Mouse (Mus musculus): ENCODE data around the gene Ncor2. TPM values are rescaled to one million over a fixed set of nuclear protein-coding genes. Genes with fewer than 3 reads are reported as not detected.

Gene Ncor2
- total RNA-seq, 2 experiments from 2014 or later, result 171 to 187 TPM

DNA sequence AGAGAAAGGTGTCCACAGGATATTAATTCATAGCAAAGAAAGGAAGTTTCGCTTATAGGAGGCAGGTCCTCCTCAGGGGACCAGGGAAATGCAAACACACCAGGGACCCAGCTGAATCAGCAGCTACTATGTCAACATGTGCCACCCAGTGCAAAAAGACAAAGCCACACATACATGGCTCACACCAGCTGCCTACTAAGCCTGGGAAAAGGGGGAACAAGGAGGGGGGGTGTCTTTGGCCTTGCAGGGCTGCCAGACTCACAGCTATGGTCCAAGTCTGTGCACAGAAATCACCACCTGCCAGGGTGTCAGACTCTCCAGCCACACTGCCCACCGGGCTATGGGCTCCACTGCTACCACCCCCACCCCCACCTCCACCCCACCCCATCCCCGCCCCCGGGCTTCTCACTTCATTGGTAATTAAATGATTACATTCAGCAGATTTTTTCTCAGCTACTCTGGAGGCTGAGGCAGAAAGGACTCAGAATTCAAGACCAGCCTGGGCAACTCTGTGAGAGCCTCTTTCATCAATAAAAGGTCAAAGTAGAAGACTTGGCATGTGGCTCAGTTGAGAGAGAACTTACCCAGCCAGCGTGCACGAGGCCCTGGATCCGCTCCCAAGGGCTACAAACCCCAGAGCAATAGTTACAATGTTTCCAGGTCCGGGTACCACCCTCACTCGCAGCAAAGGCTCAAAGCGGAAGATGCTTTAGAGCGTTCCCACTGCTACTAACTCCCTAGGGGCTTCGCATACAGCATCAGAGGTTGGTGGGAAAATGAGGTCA, 6.0 kb downstream of the Ncor2 start:
- peak in 1 of 2 experiments; percentile 50 for DNase-seq (ENCODE audit: low spot score in 2 of 2)

DNA sequence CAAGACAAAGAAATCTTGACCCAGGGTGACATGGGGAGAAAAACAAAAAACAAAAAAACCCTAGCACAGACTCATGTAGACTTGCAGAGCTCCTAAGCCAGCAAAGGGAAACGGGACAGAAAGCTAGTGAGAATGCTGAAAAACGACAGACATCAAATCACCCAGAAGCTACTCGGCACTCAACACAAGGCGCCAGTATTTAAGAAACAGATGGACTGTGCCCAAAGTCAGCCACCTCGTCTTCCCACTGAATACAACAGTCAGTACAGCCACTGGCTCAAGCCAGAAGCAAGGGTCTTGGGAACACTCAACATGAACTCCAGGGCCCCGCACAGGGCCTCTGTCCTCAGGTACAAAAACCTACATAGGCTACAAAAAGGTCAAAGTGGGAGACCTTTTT, 7.8 kb downstream of the Ncor2 start:
- peak in 1 of 2 experiments; percentile 22 for DNase-seq (ENCODE audit: low spot score in 2 of 2)

DNA sequence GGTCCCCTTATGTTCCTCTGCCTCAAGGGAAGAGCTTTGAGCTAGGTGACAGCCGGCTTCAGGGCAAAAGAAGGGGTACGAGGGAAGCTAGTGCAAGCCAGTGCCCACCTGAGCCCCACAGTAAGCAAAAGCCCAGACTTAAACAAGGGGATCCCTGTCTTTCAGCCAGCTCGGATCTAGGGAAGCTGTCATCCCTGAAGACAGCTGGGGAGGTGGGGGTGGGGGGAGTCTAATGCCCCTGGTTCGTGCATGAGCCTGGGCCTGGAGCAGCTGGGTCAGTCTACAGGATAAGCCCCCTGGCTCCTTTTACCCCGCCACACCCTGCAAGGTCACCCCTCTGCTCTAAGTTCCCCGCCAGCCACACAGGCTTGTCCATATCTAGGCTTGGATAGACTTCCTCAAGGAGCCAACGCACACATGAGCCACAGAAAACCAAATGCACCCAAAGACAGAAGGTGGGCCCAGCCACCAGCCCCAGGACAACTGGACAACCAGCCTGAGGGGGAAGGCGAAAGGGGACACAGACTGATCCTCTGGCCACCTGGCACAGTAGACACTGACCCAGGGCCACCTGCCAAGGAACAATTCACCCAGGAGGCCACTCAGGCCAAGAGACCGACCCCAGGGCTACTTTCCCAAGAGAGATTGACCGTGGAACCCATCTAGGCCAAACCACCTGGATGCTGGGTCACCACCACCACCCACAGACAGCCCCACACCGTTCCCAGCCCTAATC, 8.7 kb downstream of the Ncor2 start:
- DNase-seq (ENCODE audit: low spot score in 2 of 2), result no peak

DNA sequence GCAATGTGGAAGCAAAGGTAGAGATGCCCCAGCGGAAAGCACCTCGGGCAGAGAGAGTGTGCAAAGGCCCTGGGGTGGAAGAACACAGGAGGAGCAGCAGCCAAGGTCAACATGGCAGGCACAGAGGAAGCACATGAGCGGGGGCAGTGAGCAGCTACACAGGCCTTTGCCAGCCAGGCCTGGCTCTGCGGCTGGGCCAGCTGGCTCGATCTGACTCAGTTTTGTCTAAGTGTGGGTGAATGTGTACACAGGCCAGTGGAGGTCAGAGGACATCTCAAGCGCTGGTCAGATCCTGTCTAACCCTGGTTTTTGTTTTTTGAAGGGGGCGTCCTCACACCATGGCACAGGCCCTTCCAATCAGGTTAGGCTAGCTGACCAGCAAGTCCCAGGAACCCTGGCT, 10.9 kb downstream of the Ncor2 start:
- DNase-seq (ENCODE audit: low spot score in 2 of 2), result no peak

DNA sequence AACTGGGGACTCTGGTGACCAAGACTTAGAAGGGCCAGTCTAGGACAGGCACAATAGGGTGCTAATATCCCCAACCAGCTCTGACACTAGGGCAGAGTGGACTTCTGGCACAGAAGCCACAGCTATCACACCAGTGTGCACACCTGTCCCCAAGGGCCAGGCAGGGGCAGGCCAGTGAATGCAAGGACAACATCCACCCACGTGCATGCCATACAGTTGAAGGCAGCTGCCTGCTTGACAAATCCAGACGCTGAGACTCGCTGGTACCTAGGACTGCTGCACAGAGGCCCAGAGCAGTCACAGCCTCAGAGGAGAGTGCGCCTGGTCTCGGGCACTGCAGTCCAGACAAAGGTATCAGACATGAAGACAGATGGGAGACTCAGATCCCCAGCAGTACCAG, 11.5 kb downstream of the Ncor2 start:
- no peak for DNase-seq (ENCODE audit: low spot score in 2 of 2)

DNA sequence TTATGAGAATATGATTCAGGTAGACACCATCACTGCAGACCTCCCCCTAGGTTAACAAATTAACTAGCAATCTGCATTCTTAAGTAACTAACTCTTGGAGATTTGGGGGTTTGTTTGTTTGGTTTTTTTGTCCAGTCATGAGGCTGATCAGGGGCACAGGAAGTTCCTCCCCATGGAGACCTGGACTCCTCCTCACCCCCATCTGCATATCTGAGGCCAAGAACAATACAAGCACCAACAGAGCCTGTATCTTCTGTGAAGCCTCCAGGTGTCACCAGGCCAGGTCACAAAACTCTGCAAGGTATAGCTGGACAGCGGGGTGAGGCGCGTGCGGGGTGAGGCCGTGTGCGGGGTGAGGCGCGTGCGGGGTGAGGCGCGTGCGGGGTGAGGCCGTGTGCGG, 13.0 kb downstream of the Ncor2 start:
- DNase-seq (ENCODE audit: low spot score in 2 of 2), result no peak

DNA sequence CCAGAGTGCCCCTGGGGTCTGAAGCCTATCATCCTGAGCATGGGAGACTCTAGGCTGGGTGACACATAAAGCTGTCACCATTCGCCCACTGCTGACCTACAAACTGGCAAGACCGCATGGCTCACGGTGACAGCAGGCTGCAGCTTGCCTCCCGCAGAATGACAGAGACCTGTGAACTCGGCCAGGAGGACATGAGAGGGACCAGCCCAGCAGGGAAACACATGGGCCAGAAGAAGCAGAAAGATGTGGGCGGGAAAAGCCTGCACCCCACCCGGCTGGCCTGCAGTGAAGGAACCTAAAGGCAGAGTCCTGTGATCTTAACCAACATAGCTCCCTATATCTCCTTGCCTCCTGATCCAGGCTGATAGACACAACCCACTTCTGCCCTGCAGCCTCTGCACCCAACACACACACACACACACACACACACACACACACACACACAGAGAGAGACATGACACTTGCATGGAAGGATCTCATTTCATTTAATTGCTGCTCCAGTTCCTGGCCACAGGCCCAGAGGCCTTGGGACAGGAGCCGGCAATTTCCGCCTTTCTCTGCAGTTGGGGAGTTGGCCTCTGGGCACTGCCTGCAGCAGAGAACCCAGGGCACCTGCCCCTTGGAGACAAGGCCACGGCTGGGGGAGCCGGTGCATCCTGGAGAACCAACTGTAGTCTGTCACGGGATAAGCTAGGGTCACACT, 14.4 kb downstream of the Ncor2 start:
- peak; percentile 43 to 55 for DNase-seq (ENCODE audit: low spot score in 2 of 2)

DNA sequence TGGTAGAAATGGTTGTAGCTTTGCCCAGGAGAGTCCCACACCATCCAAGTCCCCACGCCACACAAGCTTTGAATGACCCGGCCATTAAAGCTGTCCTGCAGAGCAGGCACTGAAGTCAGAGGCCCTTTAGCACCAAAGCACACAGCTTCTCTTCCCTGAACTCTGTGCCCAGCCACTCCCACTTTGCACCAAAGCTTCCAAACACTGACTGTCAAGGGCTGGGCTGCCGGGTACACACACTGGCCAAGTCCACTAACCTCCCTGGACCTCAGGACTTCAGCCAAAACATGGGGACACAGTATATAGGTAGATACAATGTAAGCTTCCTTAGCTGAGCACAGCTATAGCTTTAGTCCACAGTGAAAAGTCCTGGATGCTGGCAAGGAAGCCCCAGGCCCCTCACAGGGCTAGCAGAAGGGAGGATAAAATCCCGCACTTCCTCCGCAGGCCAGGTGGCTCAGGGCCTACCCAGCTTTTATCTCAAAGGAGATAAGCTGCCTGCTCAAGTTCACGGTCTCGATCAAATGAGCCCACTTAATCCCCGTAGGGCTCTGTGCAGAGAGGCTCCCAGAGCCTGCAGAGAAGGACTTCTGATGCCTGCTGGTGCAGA, 15.5 kb downstream of the Ncor2 start:
- DNase-seq (ENCODE audit: low spot score in 2 of 2), result no peak

DNA sequence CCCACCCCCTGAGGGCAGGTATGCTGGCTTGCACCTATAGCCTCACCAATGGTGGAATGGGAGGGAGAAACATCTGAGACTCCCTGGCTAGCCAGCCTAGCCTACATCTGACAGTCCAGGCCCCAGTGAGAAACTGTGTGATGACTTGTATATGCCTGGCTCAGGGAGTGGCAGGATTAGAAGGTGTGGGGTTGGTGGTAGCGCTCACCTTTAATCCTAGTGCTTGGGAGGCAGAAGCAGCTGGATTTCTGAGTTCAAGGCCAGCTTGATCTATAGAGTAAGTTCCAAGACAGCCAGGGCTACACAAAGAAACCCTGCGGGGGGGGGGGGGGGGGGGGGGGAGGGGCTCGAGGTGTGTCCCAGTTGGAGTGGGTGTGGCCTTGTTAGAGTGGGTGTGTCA, 16.6 kb downstream of the Ncor2 start:
- no peak for DNase-seq (ENCODE audit: low spot score in 2 of 2)

DNA sequence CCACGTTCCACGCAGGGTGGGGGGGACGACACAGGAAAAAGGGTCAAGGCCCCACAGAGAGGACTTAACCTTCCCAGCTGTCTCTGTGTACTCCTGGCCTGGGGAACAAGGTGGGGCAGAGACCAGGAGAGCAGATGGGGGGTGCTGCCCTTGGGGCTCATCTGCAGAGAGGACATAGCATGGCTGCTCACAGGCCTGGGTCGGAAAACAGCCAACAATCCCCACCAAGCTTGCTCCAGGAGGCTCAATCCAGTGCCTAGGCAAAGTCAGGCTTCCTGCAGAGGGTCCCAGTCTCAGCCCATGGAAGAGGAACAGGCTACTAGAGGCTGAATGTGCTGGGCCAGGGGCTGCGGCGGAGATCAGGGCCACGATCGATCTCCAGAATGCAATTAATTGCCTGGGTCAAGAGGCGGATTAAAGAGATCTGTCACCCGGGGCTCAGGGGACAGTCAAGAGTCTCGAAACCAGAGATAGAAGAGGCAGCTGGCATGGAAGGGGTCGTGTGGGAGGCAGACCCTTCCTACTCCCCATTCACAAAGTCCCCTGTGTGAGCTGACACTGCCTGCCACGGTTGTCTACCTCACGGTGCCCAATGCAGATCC, 19.1 kb downstream of the Ncor2 start:
- no peak for DNase-seq (ENCODE audit: low spot score in 2 of 2)

DNA sequence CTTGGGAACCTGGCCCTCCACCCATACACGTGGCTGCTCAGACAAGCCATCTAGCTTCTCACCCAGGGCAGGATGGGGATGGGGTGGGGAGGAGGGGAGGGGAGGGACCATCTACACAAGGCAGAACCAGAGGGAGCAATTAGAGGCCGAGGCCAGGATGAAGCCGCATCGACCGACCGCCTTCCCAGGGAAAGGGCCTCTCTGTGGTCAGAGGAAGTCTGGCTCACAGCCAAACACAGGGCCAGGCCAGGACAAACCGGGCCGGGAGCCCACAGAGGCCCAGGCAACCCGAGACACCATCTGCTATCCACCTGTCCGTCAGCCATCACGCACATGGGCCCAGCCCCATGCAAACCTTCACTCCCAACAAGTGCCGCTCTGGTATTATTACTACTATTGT, 19.7 kb downstream of the Ncor2 start:
- DNase-seq (ENCODE audit: low spot score in 2 of 2), result peak; percentile 77 to 84

DNA sequence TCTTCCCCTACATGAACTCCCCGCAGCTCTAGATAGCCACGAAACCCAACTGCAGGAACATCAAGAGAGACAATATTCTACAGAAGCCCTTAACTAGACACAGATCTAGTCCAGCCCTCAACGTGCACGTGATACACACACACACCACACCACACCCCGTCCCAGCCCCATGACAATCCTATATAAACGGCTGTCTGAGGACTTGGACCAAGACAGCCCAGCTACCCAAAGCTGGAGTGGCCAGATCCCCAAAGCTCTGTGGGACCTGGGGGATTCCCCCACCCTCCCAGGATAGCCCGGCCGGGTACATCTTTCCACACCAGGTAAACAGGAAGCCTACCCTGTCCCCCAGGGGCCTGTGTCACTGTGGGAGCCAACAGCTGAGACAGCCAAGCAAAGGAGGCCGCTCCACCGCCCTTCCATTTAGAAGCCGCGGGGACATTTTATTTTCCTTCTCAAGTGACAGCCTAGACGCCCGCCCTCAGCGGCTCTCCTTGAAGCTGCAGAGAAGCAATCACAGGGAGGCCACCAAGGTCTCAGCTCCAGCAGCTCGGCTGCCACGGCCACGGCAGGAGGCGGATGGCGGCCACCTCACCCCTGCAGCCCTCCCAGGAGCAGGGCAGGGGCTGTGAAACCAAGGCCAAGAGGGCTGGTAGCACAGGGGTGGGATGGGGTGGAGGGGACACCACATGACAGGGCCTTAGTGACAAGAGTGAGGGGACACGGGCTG, 20.6 kb downstream of the Ncor2 start:
- peak in 1 of 2 experiments; percentile 44 for DNase-seq (ENCODE audit: low spot score in 2 of 2)

DNA sequence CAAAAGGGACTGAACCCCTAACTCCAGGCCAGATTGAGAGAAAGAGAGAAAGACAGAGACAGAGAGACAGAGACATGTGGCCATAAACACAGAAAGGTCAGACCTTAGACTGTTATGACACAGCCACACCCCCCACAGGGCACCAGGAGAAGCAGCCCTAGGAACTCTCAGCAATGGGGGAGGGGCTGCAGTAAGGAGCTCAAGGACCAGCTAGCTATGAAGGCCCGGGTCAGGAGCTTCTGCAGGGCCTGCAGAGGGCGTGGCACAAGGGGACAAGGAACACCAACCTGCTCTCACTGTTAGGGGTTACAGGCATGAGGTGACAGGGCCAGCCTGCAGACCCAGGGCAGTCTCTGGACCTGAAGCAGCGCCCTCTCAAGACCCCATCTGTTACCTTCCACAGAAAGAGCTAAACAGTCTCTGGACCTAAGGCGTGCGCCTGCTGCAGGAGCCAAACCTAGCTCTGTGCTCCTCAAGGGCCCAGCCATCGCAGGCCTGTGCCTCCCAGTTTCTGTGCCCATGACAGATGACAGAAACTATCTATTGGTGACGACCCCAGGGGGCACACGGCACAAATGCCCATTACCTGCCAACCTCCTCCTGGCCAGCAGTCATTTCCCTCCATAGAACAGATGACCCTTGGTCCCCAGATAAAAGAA, 21.5 kb downstream of the Ncor2 start:
- DNase-seq (ENCODE audit: low spot score in 2 of 2), result no peak

DNA sequence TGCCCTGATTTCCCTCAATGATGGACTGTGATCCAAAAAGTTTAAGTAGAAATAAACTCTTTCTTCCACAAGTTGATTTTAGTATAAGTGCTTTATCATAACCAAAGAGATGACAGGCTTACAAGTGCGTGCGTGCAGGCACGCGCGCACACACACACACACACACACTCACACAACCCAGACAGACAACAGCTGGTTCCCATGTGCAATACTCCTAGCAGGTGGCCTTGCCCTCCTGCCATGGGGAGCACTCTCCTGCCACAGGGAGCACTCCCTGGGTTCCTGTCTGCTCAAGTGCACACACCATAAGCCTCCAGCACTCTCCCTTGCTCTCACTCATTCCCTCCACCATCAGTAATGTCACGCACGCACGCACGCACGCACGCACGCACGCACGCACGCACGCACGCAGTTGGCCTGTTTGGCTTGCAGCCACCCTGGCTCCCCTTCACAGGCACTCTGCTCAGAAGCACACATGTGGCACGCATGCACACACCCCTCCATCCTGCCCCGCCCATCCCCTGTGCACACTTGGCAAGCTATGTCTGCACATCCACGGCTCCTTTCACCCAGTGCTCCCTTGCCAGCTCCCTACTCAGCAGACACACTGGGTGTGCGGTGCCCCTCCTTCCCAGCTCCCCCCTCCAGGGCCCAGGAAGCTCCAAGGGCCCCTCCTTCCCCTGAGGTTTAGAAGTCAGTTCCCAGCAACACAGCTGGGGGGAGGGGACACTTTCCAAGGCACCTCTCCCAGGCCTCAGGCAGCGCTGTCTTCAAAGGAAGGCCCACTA, 22.4 kb downstream of the Ncor2 start:
- DNase-seq (ENCODE audit: low spot score in 2 of 2), result no peak

DNA sequence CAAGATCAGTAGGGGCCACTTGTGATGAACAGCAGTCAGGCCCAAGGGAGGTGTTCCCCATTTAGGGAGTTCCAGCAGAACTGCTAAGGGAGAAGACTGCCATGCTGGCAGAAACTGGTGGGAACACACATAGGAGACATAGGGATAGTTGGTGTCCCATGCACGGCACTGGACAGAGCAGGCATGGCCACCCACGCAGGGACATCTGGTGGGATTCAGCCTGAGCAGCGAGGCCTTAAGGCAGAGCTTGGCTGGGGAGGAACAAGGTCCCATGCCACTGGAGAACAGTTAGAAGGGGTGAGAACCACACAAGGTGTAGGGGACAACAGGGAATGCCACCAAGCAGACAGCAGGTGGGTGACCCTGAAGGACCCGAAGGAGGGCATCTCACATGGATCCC, 23.6 kb downstream of the Ncor2 start:
- no peak for DNase-seq (ENCODE audit: low spot score in 2 of 2)

DNA sequence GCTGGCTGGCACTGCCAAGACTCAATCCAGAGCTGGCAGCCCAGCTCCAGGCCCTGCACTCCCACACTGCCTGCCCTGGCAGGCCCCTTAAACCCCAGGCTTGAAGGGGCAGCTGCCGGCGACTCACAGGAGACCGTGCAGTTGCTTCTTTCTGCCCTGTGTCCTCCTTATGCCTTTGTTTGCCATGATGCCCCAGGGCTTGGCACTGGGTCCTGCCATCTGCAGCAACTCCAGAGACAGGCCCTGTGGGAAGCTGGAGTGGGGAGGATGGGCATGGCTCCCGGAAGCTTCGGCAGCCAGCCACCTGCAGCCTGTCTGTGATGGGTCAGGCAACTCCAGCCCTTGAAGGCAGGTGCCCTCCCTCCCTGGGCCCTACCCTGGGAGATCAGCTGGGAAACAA, 24.0 kb downstream of the Ncor2 start:
- DNase-seq (ENCODE audit: low spot score in 2 of 2), result peak; percentile 74 to 81

DNA sequence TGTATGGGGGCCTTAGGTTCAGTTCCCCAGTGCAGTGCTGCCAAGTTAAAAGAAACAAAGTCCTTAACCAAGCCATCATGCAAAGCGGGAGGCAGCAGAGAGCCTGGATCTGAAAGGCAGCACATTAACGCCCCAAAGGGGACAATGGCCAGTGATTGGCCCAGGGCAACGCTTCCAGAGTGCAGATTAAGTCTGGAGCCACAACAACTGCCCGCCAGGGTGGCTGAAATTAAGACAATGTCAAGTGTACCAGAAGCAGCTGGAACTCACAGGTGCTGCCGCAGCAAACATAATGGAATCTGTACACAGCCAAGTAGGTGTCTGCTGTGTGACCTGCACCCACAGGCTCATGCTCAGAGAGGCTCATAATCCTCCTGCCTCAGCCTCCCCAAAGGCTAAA, 24.8 kb downstream of the Ncor2 start:
- DNase-seq (ENCODE audit: low spot score in 2 of 2), result no peak

DNA sequence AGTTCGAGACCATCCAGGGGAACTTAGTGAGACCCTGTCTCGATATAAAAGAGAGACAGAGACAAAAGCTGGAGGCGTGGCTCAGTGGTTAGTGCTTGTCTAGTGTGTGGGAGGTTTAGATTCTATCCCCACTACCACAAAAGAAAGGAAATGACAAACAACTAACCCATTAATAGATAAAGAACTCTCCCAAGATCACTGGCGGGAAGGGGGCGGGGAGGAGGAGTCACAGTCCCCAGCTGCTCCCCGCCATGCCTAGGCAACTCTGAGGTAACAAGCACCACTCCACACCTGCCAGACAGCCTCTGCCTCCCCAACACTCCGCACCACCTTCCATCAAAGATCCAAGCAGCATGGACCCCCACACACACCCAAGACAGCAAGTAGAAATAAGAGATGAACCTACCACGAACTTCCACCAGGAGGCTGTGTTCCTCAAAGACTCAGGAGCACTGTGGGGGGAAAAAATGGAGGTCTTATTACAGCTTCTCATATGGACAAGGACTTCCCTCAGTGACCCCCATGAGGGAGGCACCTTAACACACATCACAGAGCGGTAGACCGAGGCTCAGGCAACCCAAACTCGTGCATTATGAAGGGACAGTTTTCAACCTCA, 25.7 kb downstream of the Ncor2 start:
- DNase-seq (ENCODE audit: low spot score in 2 of 2), result no peak
